Mouse (Mus musculus) stomach, embryonic 16.5 days (tissue): ENCODE results near the gene Zbtb16. TPM values are rescaled to one million over a fixed set of nuclear protein-coding genes. Genes with fewer than 3 reads are reported as not detected.
A peak's percentile ranks its signal among the peaks of the same experiment; 100 is the strongest.

ENCODE experiments used
- ATAC-seq: fragments of 200-750 bp; cut with Nextera tagmentation; 2 replicates; pipeline ENCODE4 v1.8.0; 2017; ENCODE audit warnings: moderate number of reproducible peaks, moderate TSS enrichment; ENCODE audit not compliant: insufficient read depth, low FRiP score
- H3K27ac ChIP-seq: fragments of 300-500 bp; sonication (generic); 2 replicates; pipeline ENCODE4 v1.5.1; 2014; ENCODE audit warnings: low read length
- H3K27me3 ChIP-seq: fragments of 300-500 bp; sonication (generic); 2 replicates; pipeline ENCODE4 v1.6.1; 2014; ENCODE audit warnings: low read length, control low read depth, mixed read lengths; ENCODE audit not compliant: control insufficient read depth, insufficient read depth
- H3K36me3 ChIP-seq: fragments of 300-500 bp; sonication (generic); 2 replicates; pipeline ENCODE4 v1.6.1; 2014; ENCODE audit warnings: low read length; ENCODE audit not compliant: control insufficient read depth, insufficient read depth
- H3K4me1 ChIP-seq: fragments of 300-500 bp; sonication (generic); 2 replicates; pipeline ENCODE4 v1.6.1; 2014; ENCODE audit warnings: low read length, control low read depth, mixed read lengths; ENCODE audit not compliant: control insufficient read depth, insufficient read depth
- H3K4me2 ChIP-seq: fragments of 300-500 bp; sonication (generic); 2 replicates; pipeline ENCODE4 v1.6.1; 2014; ENCODE audit warnings: low read depth, low read length, mixed read lengths
- H3K4me3 ChIP-seq: fragments of 300-500 bp; sonication (generic); replicated peaks from 2 replicates; pipeline ENCODE4 v1.5.1; 2014; ENCODE audit warnings: mild to moderate bottlenecking, low read length
- H3K9ac ChIP-seq: fragments of 300-500 bp; sonication (generic); 2 replicates; pipeline ENCODE4 v1.6.1; 2014; ENCODE audit warnings: low read length
- H3K9me3 ChIP-seq: fragments of 300-500 bp; sonication (generic); replicated peaks from 2 replicates; pipeline ENCODE4 v1.6.1; 2016; ENCODE audit warnings: low read length, control low read depth; ENCODE audit not compliant: control insufficient read depth
- WGBS: fragments of 180-500 bp; shearing (Covaris S2); extraction: QIAGEN DNeasy Blood & Tissue Kit; methylation state at CpG from one replicate; pipeline ENCODE4 v1.1.7; 2014; 5-methylcytosine and 5-hydroxymethylcytosine counted together
- polyA plus RNA-seq: library from polyadenylated mRNA; unstranded; fragments of >200 nt; fragmentation: Nextera tagmentation; extraction: Ambion mirVana; gene quantifications from 2 replicates; pipeline ENCODE4 v1.2.1, GENCODE M21; 2015

Zbtb16 gene
- polyA plus RNA-seq, 1 experiment from 2014 or later, result 5.1 TPM

DNA sequence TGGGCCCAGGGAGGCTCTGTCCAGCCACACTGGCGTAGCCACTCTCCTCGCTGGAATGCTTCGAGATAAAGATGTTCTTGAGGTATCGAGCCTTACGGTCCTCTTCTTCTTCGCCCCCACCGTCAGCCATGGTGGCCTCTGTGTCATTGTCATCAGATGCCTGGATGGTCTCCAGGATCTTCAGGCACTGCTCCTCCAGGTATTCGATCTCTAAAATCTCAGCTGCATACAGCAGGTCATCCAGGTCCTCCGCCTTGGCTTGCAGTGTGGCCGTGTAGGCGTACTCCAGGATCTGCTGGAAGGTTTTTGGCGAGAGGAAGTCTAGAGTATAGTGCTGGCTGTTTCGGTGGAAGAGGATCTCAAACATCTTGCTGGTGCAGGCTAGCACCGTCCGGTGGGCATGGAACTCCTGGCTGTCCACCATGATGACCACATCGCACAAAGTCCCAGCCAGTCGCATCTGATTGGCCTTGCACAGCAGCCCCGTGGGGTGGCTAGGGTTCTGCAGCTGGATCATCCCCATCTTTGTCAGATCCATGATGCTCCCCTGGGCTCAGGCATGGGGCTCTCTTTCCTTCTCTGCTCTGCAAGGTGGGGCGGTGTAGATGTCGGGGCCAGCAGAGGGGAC lies 3.4 kb downstream of the Zbtb16 start:
- no peak overlapping the region for H3K9ac ChIP-seq
- WGBS, result 93% methylated on average over 20 of the region's 20 CpGs
- H3K9me3 ChIP-seq, result no peaks in the 10 kb centered on the region
- no peak overlapping the region for H3K4me3 ChIP-seq
- H3K27ac ChIP-seq, result no peak overlapping the region
- no peaks in the 10 kb centered on the region for H3K36me3 ChIP-seq
- peaks cover 42% of the 10 kb centered on the region for H3K27me3 ChIP-seq
- no peak overlapping the region for H3K4me2 ChIP-seq
- no peak for ATAC-seq
- H3K4me1 ChIP-seq, result peaks cover 15% of the 10 kb centered on the region

DNA sequence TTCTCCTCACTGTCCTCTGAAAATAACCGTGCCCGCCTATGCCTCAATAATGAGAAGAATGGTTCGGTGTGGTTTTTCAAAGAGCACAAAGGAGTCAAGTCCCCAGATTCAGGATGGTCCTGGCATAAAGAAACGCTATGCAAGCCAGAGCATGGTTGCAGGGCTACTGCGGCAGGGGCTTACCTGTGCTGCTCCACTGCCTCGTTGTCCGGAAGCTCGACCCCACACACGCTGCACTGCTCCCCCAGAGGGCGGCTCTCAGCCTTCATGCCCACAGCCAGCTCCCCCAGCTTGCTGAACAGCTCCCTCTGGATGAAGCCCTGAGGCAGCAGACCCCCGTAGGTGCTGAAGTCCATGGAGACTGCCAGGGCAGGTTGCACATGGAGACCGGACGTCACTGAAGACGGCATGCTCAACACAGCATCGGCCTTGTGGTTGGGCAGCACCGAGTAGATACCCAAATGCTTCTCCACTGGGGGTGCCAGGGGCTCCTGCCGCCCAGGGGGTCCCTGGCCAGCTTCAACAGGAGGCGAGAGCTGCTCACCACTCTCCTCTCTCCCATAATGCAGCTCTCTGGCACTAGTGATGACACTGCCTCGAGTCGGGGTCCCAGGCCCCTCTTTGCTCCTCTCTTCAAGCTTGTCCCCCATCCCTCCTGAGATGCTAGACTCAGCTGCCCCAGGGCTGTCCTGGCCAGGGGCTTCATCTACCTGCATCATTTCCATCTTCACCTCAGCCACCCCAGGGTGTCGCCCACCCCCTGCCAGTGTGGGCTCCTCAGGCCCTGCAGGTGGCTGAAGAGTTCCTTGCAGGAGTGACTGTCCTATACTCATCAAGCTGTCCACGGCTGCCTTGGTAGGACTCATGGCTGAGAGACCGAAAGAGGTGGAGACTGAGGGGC lies 4.2 kb downstream of the Zbtb16 start:
- Histone ChIP-seq H3K9ac (no peak overlapping the region), H3K4me1 (peaks cover 10% of the 10 kb centered on the region), H3K4me3 (no peak overlapping the region), H3K27me3 (peaks cover 40% of the 10 kb centered on the region), H3K4me2 (no peak overlapping the region), H3K9me3 (no peaks in the 10 kb centered on the region), H3K27ac (no peak overlapping the region), H3K36me3 (no peaks in the 10 kb centered on the region)
- ATAC-seq, result no peak
- WGBS, result 77% methylated on average over 23 of the region's 23 CpGs

- Histone ChIP-seq H3K4me3 (no peak overlapping the region), H3K9me3 (no peaks in the 10 kb centered on the region), H3K9ac (no peak overlapping the region), H3K4me1 (0 out of 2 replicates have a peak, but pooled peaks cover 3% of the 10 kb centered on the region), H3K36me3 (no peaks in the 10 kb centered on the region), H3K27me3 (peaks cover 28% of the 10 kb centered on the region), H3K27ac (no peak overlapping the region), H3K4me2 (no peak overlapping the region)
- no peak for ATAC-seq
- WGBS, result 77% methylated on average over 7 of the region's 7 CpGs
These were observed 7.2 kb downstream of the Zbtb16 start for GRCm38 (mm10) chr9:48828839-48829238.

DNA sequence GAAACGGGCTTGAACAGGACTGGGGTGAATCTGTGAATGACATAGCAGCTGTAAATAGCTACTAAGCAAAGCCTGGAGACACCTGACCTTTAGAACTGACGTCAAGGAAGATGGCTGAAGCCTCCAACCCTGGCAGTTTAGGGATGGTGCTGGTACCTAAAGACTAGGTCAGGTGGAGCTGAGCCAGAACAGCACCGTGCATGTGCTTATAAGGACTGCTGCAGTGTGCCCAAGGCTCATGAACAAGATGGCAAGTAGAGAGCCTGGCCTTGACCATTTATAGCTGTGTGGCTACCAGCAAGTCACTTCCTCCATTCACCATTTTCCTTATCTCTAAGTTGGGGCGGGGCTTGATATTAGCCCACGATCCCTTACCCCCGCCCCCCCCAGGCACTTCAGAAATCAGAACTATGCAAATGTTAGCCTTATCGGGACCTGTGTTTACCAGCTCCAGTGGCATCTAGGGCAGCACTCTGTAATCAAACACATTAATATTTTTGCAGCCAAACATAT lies 9.6 kb downstream of the Zbtb16 start:
- 0 out of 2 replicates have a peak, but pooled peaks cover 6% of the 10 kb centered on the region for H3K27me3 ChIP-seq
- peak; percentile 49; the same call in 1 of the 2 replicates for ATAC-seq

DNA sequence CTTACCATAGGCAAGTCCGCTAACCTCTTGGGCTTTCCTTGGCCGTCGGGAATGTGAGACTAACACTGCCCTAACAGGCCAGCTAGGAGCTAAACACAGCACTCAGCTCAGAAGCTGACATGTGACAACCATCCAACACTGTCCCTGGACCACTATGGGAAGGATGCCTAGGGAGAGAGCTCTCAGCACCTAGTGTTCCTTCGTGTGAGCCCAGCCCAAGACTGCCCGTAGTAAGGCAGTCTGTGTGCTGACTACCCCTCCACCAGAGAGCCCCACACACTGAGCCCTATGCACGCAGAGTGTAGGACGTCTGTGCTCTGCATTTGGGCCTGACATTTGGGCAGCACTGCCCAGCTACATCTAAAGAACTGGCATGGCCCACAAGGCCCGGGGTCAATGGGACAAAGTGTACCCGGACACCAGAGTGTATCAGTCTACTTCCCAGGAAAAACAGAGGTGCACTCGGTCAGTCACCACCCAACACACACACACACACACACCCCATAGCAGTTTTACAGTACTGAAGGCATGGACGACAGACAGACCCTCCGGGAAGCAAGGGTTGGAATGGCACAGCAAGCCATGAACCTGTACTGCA lies 11.4 kb downstream of the Zbtb16 start:
- WGBS, result 79% methylated on average over 12 of the region's 12 CpGs
- Histone ChIP-seq H3K9ac (no peak overlapping the region; the same call in 1 of the 2 replicates), H3K4me1 (peaks cover 17% of the 10 kb centered on the region; the same call in 1 of the 2 replicates), H3K27me3 (0 out of 2 replicates have a peak, but pooled peaks cover 5% of the 10 kb centered on the region), H3K27ac (no peak overlapping the region), H3K4me2 (no peak overlapping the region), H3K9me3 (no peaks in the 10 kb centered on the region), H3K36me3 (no peaks in the 10 kb centered on the region), H3K4me3 (no peak overlapping the region)
- no peak for ATAC-seq

More for the DNA sequence above, 9.6 kb downstream of the Zbtb16 start:
- H3K4me1 ChIP-seq, result 0 out of 2 replicates have a peak, but pooled peaks cover 8% of the 10 kb centered on the region
- H3K9ac ChIP-seq, result no peak overlapping the region
- no peak overlapping the region for H3K4me3 ChIP-seq
- H3K27ac ChIP-seq, result no peak overlapping the region
- WGBS, result 48% methylated on average over 7 of the region's 7 CpGs
- H3K9me3 ChIP-seq, result no peaks in the 10 kb centered on the region
- H3K4me2 ChIP-seq, result no peak overlapping the region
- H3K36me3 ChIP-seq, result no peaks in the 10 kb centered on the region

DNA sequence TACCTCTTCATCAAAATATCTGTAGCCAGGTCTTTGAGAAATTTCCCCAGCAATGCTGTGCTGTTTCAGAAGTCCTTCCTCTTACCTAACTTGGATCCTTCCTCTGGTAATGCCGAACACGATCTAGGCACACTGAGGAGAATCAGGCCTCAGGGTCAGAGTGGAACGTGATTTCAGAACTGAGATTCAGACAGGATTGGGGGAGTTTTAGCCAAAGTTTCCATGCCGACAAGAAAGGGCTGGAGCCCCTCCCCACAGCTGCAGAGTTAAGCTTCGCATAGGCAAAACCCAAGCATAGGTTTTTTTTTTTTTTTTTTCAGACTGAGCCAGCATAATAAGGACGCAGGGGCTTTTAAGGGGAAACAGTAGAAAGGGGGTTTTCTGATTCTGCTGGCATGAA lies 12.2 kb downstream of the Zbtb16 start:
- Histone ChIP-seq H3K36me3 (no peaks in the 10 kb centered on the region), H3K27me3 (0 out of 2 replicates have a peak, but pooled peaks cover 5% of the 10 kb centered on the region), H3K9ac (no peak overlapping the region), H3K27ac (no peak overlapping the region), H3K4me2 (no peak overlapping the region), H3K4me1 (peaks cover 17% of the 10 kb centered on the region; the same call in 1 of the 2 replicates), H3K4me3 (no peak overlapping the region), H3K9me3 (no peaks in the 10 kb centered on the region)
- no peak for ATAC-seq
- WGBS, result 52% methylated on average over 6 of the region's 6 CpGs

- no peak overlapping the region for H3K27ac ChIP-seq
- H3K9me3 ChIP-seq, result no peaks in the 10 kb centered on the region
- H3K4me3 ChIP-seq, result no peak overlapping the region
- H3K9ac ChIP-seq, result no peak overlapping the region
- no peaks in the 10 kb centered on the region for H3K36me3 ChIP-seq
- WGBS, result 49% methylated on average over 7 of the region's 7 CpGs
- H3K27me3 ChIP-seq, result 0 out of 2 replicates have a peak, but pooled peaks cover 5% of the 10 kb centered on the region
- no peak overlapping the region for H3K4me2 ChIP-seq
- H3K4me1 ChIP-seq, result peaks cover 17% of the 10 kb centered on the region; the same call in 1 of the 2 replicates
- ATAC-seq, result no peak
These were observed 12.7 kb downstream of the Zbtb16 start for GRCm38 (mm10) chr9:48823319-48823705.

DNA sequence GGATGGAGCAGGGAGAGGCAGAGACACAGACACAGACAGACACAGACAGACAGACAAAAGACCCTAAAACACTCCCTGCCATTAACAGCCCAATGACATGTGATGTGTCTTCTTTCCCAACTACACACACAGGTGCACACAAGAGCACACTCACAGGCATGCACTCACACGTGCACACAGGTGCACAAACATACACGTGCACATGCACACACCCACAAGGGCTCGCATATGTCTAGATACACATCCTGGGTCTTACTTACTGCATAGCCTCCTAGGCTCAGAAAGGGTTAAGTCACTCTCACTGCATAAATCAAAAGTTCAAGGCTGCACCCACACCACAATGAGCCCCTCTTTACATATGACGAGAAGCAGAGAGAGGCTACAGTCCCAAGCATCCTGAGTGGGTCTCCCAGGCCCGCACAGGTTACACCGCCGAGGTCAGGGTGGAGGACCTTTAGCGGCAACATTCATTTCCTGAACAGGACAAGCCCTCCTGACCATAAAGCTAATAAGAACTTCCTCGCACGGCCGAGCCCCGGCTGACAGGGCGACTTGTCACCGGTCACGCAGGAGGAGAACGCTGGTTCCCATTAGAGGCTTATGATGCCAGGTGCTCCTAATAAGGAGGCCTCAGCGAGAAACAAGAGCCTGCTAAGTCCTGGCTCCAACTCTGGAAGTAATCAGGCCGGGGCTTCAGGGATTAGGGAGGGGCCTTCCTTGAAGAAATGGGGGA lies 13.3 kb downstream of the Zbtb16 start:
- no peak for ATAC-seq
- H3K27ac ChIP-seq, result no peak overlapping the region
- no peak overlapping the region for H3K4me3 ChIP-seq
- 0 out of 2 replicates have a peak, but pooled peaks cover 5% of the 10 kb centered on the region for H3K27me3 ChIP-seq
- no peaks in the 10 kb centered on the region for H3K36me3 ChIP-seq
- peaks cover 17% of the 10 kb centered on the region; the same call in 1 of the 2 replicates for H3K4me1 ChIP-seq
- WGBS, result 25% methylated on average over 18 of the region's 18 CpGs
- no peak overlapping the region for H3K4me2 ChIP-seq
- H3K9ac ChIP-seq, result no peak overlapping the region
- H3K9me3 ChIP-seq, result no peaks in the 10 kb centered on the region
